Mouse (Mus musculus) thymus, adult 2 months (tissue): ENCODE measurements at regions not wholly inside any gene's neighbourhood (a gene's known extent, or its start where the extent isn't known, plus 50 kb on each side); places are given as distances from the start of the nearest gene placed in this dataset.

Source experiments
- DNase-seq: peaks from one replicate; pipeline ENCODE4 v3.0.0; 2021
- H3K27ac ChIP-seq: fragments of 200-500 bp; 2 replicates; pipeline ENCODE4 v1.5.1; 2012; ENCODE audit warnings: low read length, control low read depth; ENCODE audit not compliant: control insufficient read depth, insufficient read depth
- H3K27me3 ChIP-seq: fragments of 200-500 bp; 2 replicates; pipeline ENCODE4 v1.6.1; 2012; ENCODE audit warnings: mild to moderate bottlenecking, low read length, moderate library complexity, mixed read lengths; ENCODE audit not compliant: control insufficient read depth, insufficient read depth
- H3K36me3 ChIP-seq: fragments of 200-500 bp; 2 replicates; pipeline ENCODE4 v1.6.1; 2012; ENCODE audit warnings: mild to moderate bottlenecking, low read length, moderate library complexity; ENCODE audit not compliant: control insufficient read depth, insufficient read depth
- H3K4me1 ChIP-seq: fragments of 200-500 bp; replicated peaks from 2 replicates; pipeline ENCODE4 v1.6.1; 2012; ENCODE audit warnings: low read length; ENCODE audit not compliant: control insufficient read depth, insufficient read depth
- H3K4me3 ChIP-seq: fragments of 200-500 bp; 2 replicates; pipeline ENCODE4 v1.5.1; 2012; ENCODE audit warnings: mild to moderate bottlenecking, low read length, control low read depth, moderate library complexity; ENCODE audit not compliant: control insufficient read depth, insufficient read depth
- CTCF ChIP-seq: fragments of 200-500 bp; IDR thresholded peaks from 2 replicates; pipeline ENCODE4 v1.5.1; 2012; ENCODE audit warnings: mild to moderate bottlenecking, control low read depth, low read length, moderate library complexity, borderline replicate concordance; ENCODE audit not compliant: control insufficient read depth, poor library complexity, insufficient read depth; ENCODE audit errors: extremely low read depth
- POLR2A ChIP-seq: fragments of 200-500 bp; IDR thresholded peaks from 2 replicates; pipeline ENCODE4 v1.6.1; 2012; ENCODE audit warnings: mild to moderate bottlenecking, low read length, control low read depth, moderate library complexity; ENCODE audit not compliant: control insufficient read depth, poor library complexity, insufficient read depth; ENCODE audit errors: extremely low read depth
- WGBS: fragments of 180-500 bp; shearing (Covaris S2); methylation state at CpG from one replicate; pipeline ENCODE4 v1.1.7; 2018; 5-methylcytosine and 5-hydroxymethylcytosine counted together

- 74% methylated on average over 2 of the region's 2 CpGs for WGBS
- TF ChIP-seq POLR2A (no peak), CTCF (no peak)
- H3K27ac ChIP-seq, result no peak overlapping the region
- H3K4me3 ChIP-seq, result no peak overlapping the region
- DNase-seq, result no peak
- no peaks in the 10 kb centered on the region for H3K36me3 ChIP-seq
- no peaks in the 10 kb centered on the region for H3K27me3 ChIP-seq
- H3K4me1 ChIP-seq, result no peaks in the 10 kb centered on the region
Measured at GRCm38 (mm10) chr13:115188066-115188465, 86.3 kb upstream of the Itga1 start.

- TF ChIP-seq POLR2A, result no peak
- no peak for TF ChIP-seq CTCF
- WGBS, result 90% methylated on average over 3 of the region's 3 CpGs
- Histone ChIP-seq H3K4me3 (no peak overlapping the region), H3K27ac (no peak overlapping the region), H3K4me1 (no peaks in the 10 kb centered on the region), H3K36me3 (no peaks in the 10 kb centered on the region), H3K27me3 (no peaks in the 10 kb centered on the region)
- DNase-seq, result no peak
Measured at GRCm38 (mm10) chr13:115187356-115187755, 85.6 kb upstream of the Itga1 start.

- no peak for DNase-seq
- H3K36me3 ChIP-seq, result no peaks in the 10 kb centered on the region
- no peaks in the 10 kb centered on the region for H3K27me3 ChIP-seq
- H3K4me1 ChIP-seq, result no peaks in the 10 kb centered on the region
- TF ChIP-seq POLR2A (no peak), CTCF (no peak)
- H3K4me3 ChIP-seq, result no peak overlapping the region
- WGBS, result 96% methylated on average over 6 of the region's 6 CpGs
- H3K27ac ChIP-seq, result no peak overlapping the region
Measured at GRCm38 (mm10) chr13:115182211-115182870, 80.6 kb upstream of the Itga1 start.

GRCm38 (mm10) chr13:115178175-115178917 lies 76.6 kb upstream of the Itga1 start:
- 47% methylated on average over 7 of the region's 7 CpGs for WGBS
- TF ChIP-seq CTCF, result no peak
- TF ChIP-seq POLR2A, result no peak
- Histone ChIP-seq H3K27me3 (no peaks in the 10 kb centered on the region), H3K4me1 (no peaks in the 10 kb centered on the region), H3K4me3 (no peak overlapping the region), H3K36me3 (no peaks in the 10 kb centered on the region), H3K27ac (no peak overlapping the region)
- DNase-seq, result no peak

- no peak for DNase-seq
- H3K36me3 ChIP-seq, result no peaks in the 10 kb centered on the region
- TF ChIP-seq POLR2A (no peak), CTCF (no peak)
- no peak overlapping the region for H3K27ac ChIP-seq
- no peak overlapping the region for H3K4me3 ChIP-seq
- no peaks in the 10 kb centered on the region for H3K4me1 ChIP-seq
- WGBS, result 42% methylated on average over 7 of the region's 7 CpGs
- H3K27me3 ChIP-seq, result no peaks in the 10 kb centered on the region
Measured at GRCm38 (mm10) chr13:115171347-115172062, 69.7 kb upstream of the Itga1 start.

GRCm38 (mm10) chr13:115165981-115166380 lies 64.2 kb upstream of the Itga1 start:
- no peak overlapping the region for H3K27ac ChIP-seq
- WGBS, result 92% methylated on average over 3 of the region's 3 CpGs
- H3K36me3 ChIP-seq, result no peaks in the 10 kb centered on the region
- TF ChIP-seq POLR2A, result no peak
- TF ChIP-seq CTCF, result no peak
- H3K27me3 ChIP-seq, result no peaks in the 10 kb centered on the region
- no peak for DNase-seq
- H3K4me1 ChIP-seq, result no peaks in the 10 kb centered on the region
- H3K4me3 ChIP-seq, result no peak overlapping the region
